Mouse (Mus musculus) stomach, postnatal 0 days (tissue): ENCODE results near the gene Prkag2.

Experiments
- CTCF ChIP-seq: IDR thresholded peaks from 2 replicates; pipeline ENCODE4 v1.5.1; 2016; ENCODE audit warnings: antibody characterized with exemption, low read depth, mild to moderate bottlenecking, moderate library complexity
- EP300 ChIP-seq: optimal IDR thresholded peaks from 2 replicates; pipeline ENCODE3; 2016; ENCODE audit warnings: antibody characterized with exemption

DNA sequence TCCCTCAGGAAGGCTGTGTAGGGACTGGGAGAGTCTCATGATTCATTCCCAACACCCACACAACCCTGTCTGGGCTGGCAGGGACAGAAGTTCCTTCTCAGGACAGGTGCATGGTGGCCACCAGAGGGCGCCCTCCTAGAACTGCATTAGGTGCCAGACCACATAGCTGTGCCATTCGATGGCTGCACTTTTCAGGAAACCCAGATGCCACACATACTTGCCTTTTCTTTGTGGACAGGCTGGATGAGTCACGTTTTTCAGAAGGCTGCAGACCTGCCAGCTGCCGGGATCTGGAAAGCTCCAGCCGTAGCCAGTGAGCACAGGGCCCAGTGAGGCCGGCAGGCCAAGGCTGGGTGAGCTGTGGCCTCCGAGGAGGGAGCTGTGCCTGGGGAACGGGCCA lies 93.6 kb downstream of the Prkag2 start:
- no peak for TF ChIP-seq EP300
- peak; percentile 97 for TF ChIP-seq CTCF
